Mouse (Mus musculus) thymus, postnatal 4 days (tissue): Measurements from ENCODE around the gene Rab3d.

Source experiments
- DNase-seq: peaks from one replicate; pipeline ENCODE4 v3.0.0; 2021

The Rab3d gene

GRCm38 (mm10) chr9:21937711-21938175 is 19.8 kb upstream of the Rab3d start:
- no peak for DNase-seq

GRCm38 (mm10) chr9:21936692-21937570 is 18.9 kb upstream of the Rab3d start, which contains the start of gene Plppr2:
Gene Plppr2 (plus strand): TSS chr9:21937033.
- peak; percentile 86 for DNase-seq

- no peak for DNase-seq
These were observed 17.6 kb upstream of the Rab3d start for GRCm38 (mm10) chr9:21935466-21936131.

GRCm38 (mm10) chr9:21934021-21934420 is 16.0 kb upstream of the Rab3d start:
- DNase-seq = no peak

GRCm38 (mm10) chr9:21932445-21933137 is 14.6 kb upstream of the Rab3d start:
- DNase-seq = no peak

GRCm38 (mm10) chr9:21932006-21932405 is 14.0 kb upstream of the Rab3d start:
- no peak for DNase-seq

- DNase-seq = no peak
These were observed 11.2 kb upstream of the Rab3d start for GRCm38 (mm10) chr9:21929208-21929607.

- DNase-seq = peak; percentile 35
These were observed 9.3 kb upstream of the Rab3d start, which contains the start of the genes Ccdc159 and Tmem205 for GRCm38 (mm10) chr9:21927208-21927753. Gene Ccdc159 (plus strand): TSS chr9:21927471. Gene Tmem205 (minus strand): TSS chr9:21927556.

GRCm38 (mm10) chr9:21926784-21927183 is 8.8 kb upstream of the Rab3d start:
- DNase-seq = no peak

GRCm38 (mm10) chr9:21926155-21926554 is 8.2 kb upstream of the Rab3d start:
- no peak for DNase-seq

GRCm38 (mm10) chr9:21925506-21925905 is 7.5 kb upstream of the Rab3d start:
- no peak for DNase-seq

- DNase-seq = no peak
These were observed 7.0 kb upstream of the Rab3d start for GRCm38 (mm10) chr9:21925034-21925433.

- DNase-seq = no peak
These were observed 6.1 kb upstream of the Rab3d start for GRCm38 (mm10) chr9:21924099-21924493.

- DNase-seq = no peak
These were observed 5.6 kb upstream of the Rab3d start for GRCm38 (mm10) chr9:21923490-21924098.

GRCm38 (mm10) chr9:21923036-21923435 is 5.0 kb upstream of the Rab3d start:
- no peak for DNase-seq

GRCm38 (mm10) chr9:21918692-21919384 is 846 bp upstream of the Rab3d start:
- no peak for DNase-seq

GRCm38 (mm10) chr9:21917493-21918034 is 428 bp downstream of the Rab3d start:
- no peak for DNase-seq

GRCm38 (mm10) chr9:21916851-21917492 is 1.0 kb downstream of the Rab3d start:
- DNase-seq = no peak

GRCm38 (mm10) chr9:21909474-21910223 is 8.3 kb downstream of the Rab3d start:
- DNase-seq = no peak

- no peak for DNase-seq
These were observed 9.8 kb downstream of the Rab3d start for GRCm38 (mm10) chr9:21908216-21908615.
